Mouse (Mus musculus) neural tube, embryonic 10.5 days (tissue): ENCODE results near the gene Bicral.
"Not testable (repeated sequence)": the region's sequence is repeated elsewhere in the genome, so short reads cannot be mapped to it uniquely, and the experiment has no call there.

Source experiments
- DNase-seq: peaks from one replicate; pipeline ENCODE4 v3.0.0-alpha.2; 2017; ENCODE audit warnings: low spot score; ENCODE audit errors: extremely low spot score

Bicral gene

GRCm38 (mm10) chr17:46875626-46876025 lies 17.3 kb upstream of the Bicral start:
- DNase-seq, result no peak

GRCm38 (mm10) chr17:46874133-46874532 lies 15.9 kb upstream of the Bicral start:
- DNase-seq, result no peak

GRCm38 (mm10) chr17:46872806-46873205 lies 14.5 kb upstream of the Bicral start:
- DNase-seq, result no peak

- no peak for DNase-seq
Measured at GRCm38 (mm10) chr17:46870913-46871312, 12.6 kb upstream of the Bicral start.

- no peak for DNase-seq
Measured at GRCm38 (mm10) chr17:46870204-46870798, 12.0 kb upstream of the Bicral start.

- DNase-seq, result no peak
Measured at GRCm38 (mm10) chr17:46866836-46867235, 8.6 kb upstream of the Bicral start.

GRCm38 (mm10) chr17:46864566-46865195 lies 6.4 kb upstream of the Bicral start:
- DNase-seq, result no peak

- no peak for DNase-seq
Measured at GRCm38 (mm10) chr17:46860120-46860519, 1.8 kb upstream of the Bicral start.

- no peak for DNase-seq
Measured at GRCm38 (mm10) chr17:46858749-46859444, 615 bp upstream of the Bicral start.

GRCm38 (mm10) chr17:46857361-46857902 lies 850 bp downstream of the Bicral start:
- DNase-seq, result peak; percentile 85

GRCm38 (mm10) chr17:46856471-46857360 lies 1.6 kb downstream of the Bicral start:
- DNase-seq, result peak; percentile 78

- no peak for DNase-seq
Measured at GRCm38 (mm10) chr17:46856107-46856388, 2.2 kb downstream of the Bicral start.

GRCm38 (mm10) chr17:46855328-46856106 lies 2.8 kb downstream of the Bicral start:
- no peak for DNase-seq

GRCm38 (mm10) chr17:46854640-46855110 lies 3.6 kb downstream of the Bicral start:
- no peak for DNase-seq

GRCm38 (mm10) chr17:46854096-46854495 lies 4.2 kb downstream of the Bicral start:
- no peak for DNase-seq

- DNase-seq, result no peak
Measured at GRCm38 (mm10) chr17:46853281-46853680, 5.0 kb downstream of the Bicral start.

- DNase-seq, result peak; percentile 49
Measured at GRCm38 (mm10) chr17:46852725-46853124, 5.6 kb downstream of the Bicral start.

- no peak for DNase-seq
Measured at GRCm38 (mm10) chr17:46847206-46847605, 11.1 kb downstream of the Bicral start.

GRCm38 (mm10) chr17:46846573-46846972 lies 11.7 kb downstream of the Bicral start:
- DNase-seq, result not testable (repeated sequence)

GRCm38 (mm10) chr17:46845262-46845661 lies 13.0 kb downstream of the Bicral start:
- DNase-seq, result no peak

GRCm38 (mm10) chr17:46844811-46845210 lies 13.5 kb downstream of the Bicral start:
- no peak for DNase-seq
